Mouse (Mus musculus) heart, embryonic 16.5 days (tissue): ENCODE results near the gene Med29. TPM values are rescaled to one million over a fixed set of nuclear protein-coding genes. Genes with fewer than 3 reads are reported as not detected.

Source experiments
- ATAC-seq: fragments of 200-750 bp; cut with Nextera tagmentation; replicated peaks from 2 replicates; pipeline ENCODE4 v1.8.0; 2017; ENCODE audit warnings: moderate number of reproducible peaks; ENCODE audit not compliant: insufficient read depth, low FRiP score; ENCODE audit errors: extremely low read depth
- H3K27ac ChIP-seq: fragments of 300-500 bp; sonication (generic); 2 replicates; pipeline ENCODE4 v1.5.1; 2014; ENCODE audit warnings: mild to moderate bottlenecking, low read length, control low read depth, moderate library complexity
- H3K27me3 ChIP-seq: fragments of 300-500 bp; sonication (generic); 2 replicates; pipeline ENCODE4 v1.6.1; 2014; ENCODE audit warnings: low read length, mixed read lengths; ENCODE audit not compliant: control insufficient read depth, insufficient read depth
- H3K36me3 ChIP-seq: fragments of 300-500 bp; sonication (generic); 2 replicates; pipeline ENCODE4 v1.6.1; 2014; ENCODE audit not compliant: control insufficient read depth, insufficient read depth
- H3K4me1 ChIP-seq: fragments of 300-500 bp; sonication (generic); 2 replicates; pipeline ENCODE4 v1.6.1; 2014; ENCODE audit warnings: low read length, mixed read lengths; ENCODE audit not compliant: control insufficient read depth, insufficient read depth
- H3K4me2 ChIP-seq: fragments of 300-500 bp; sonication (generic); 2 replicates; pipeline ENCODE4 v1.6.1; 2014; ENCODE audit warnings: low read depth, mild to moderate bottlenecking, control low read depth, low read length
- H3K4me3 ChIP-seq: fragments of 300-500 bp; sonication (generic); 2 replicates; pipeline ENCODE4 v1.5.1; 2014; ENCODE audit warnings: mild to moderate bottlenecking, control low read depth, low read length
- H3K9ac ChIP-seq: fragments of 300-500 bp; sonication (generic); 2 replicates; pipeline ENCODE4 v1.6.1; 2014; ENCODE audit warnings: low read length, control low read depth
- H3K9me3 ChIP-seq: fragments of 300-500 bp; sonication (generic); replicated peaks from 2 replicates; pipeline ENCODE4 v1.6.1; 2016; ENCODE audit warnings: low read length; ENCODE audit not compliant: control insufficient read depth
- WGBS: fragments of 180-500 bp; shearing (Covaris S2); extraction: QIAGEN DNeasy Blood & Tissue Kit; methylation state at CpG from one replicate; pipeline ENCODE4 v1.1.7; 2014; 5-methylcytosine and 5-hydroxymethylcytosine counted together
- polyA plus RNA-seq: library from polyadenylated mRNA; unstranded; fragments of >200 nt; fragmentation: Nextera tagmentation; extraction: Ambion mirVana; gene quantifications from 2 replicates; pipeline ENCODE4 v1.2.1, GENCODE M21; 2015

Med29 gene
- polyA plus RNA-seq, 1 experiment from 2014 or later: 41.3 TPM

GRCm38 (mm10) chr7:28354113-28354581 lies 38.4 kb downstream of the Med29 start:
- H3K9me3 ChIP-seq: no peaks in the 10 kb centered on the region
- H3K9ac ChIP-seq: no peak overlapping the region
- peaks cover 36% of the 10 kb centered on the region for H3K4me1 ChIP-seq
- no peak for ATAC-seq
- no peak overlapping the region for H3K4me3 ChIP-seq
- H3K36me3 ChIP-seq: peaks cover 29% of the 10 kb centered on the region
- WGBS: 88% methylated on average over 3 of the region's 3 CpGs
- no peak overlapping the region for H3K27ac ChIP-seq
- H3K27me3 ChIP-seq: no peaks in the 10 kb centered on the region
- no peak overlapping the region for H3K4me2 ChIP-seq

GRCm38 (mm10) chr7:28353267-28353666 lies 39.2 kb downstream of the Med29 start:
- Histone ChIP-seq H3K4me1 (peaks cover 32% of the 10 kb centered on the region), H3K4me2 (no peak overlapping the region), H3K36me3 (peaks cover 29% of the 10 kb centered on the region), H3K4me3 (no peak overlapping the region), H3K27me3 (no peaks in the 10 kb centered on the region), H3K27ac (no peak overlapping the region), H3K9me3 (no peaks in the 10 kb centered on the region), H3K9ac (no peak overlapping the region)
- 94% methylated on average over 2 of the region's 2 CpGs for WGBS
- ATAC-seq: no peak

- peak overlapping the region; percentile 93 for H3K4me2 ChIP-seq
- H3K4me3 ChIP-seq: peak overlapping the region; percentile 91
- ATAC-seq: no peak
- peak overlapping the region; percentile 1; the same call in 1 of the 2 replicates for H3K27ac ChIP-seq
- H3K27me3 ChIP-seq: no peaks in the 10 kb centered on the region
- peak overlapping the region; percentile 97 for H3K9ac ChIP-seq
- WGBS: 27% methylated on average over 4 of the region's 4 CpGs
- H3K9me3 ChIP-seq: no peaks in the 10 kb centered on the region
- peaks cover 29% of the 10 kb centered on the region for H3K36me3 ChIP-seq
- H3K4me1 ChIP-seq: peaks cover 17% of the 10 kb centered on the region
Measured at GRCm38 (mm10) chr7:28351676-28352191, 40.8 kb downstream of the Med29 start.

- Histone ChIP-seq H3K4me3 (peak within 1 kb of the TSS; percentile 91), H3K27ac (peak within 1 kb of the TSS; percentile 93), H3K27me3 (no peaks in the 10 kb centered on the region), H3K9me3 (no peaks in the 10 kb centered on the region), H3K4me2 (peak within 1 kb of the TSS; percentile 93), H3K36me3 (peaks cover 29% of the 10 kb centered on the region), H3K4me1 (peaks cover 15% of the 10 kb centered on the region), H3K9ac (peak within 1 kb of the TSS; percentile 97)
- ATAC-seq: peak; percentile 94
- WGBS: under 1% methylated on average over 49 of the region's 50 CpGs
Measured at GRCm38 (mm10) chr7:28350155-28350883, 42.2 kb downstream of the Med29 start, which contains the start of gene Rps16. Gene Rps16 (plus strand): TSS chr7:28350652.

GRCm38 (mm10) chr7:28348601-28349000 lies 43.9 kb downstream of the Med29 start:
- ATAC-seq: no peak
- H3K36me3 ChIP-seq: peaks cover 18% of the 10 kb centered on the region
- H3K27ac ChIP-seq: no peak overlapping the region
- 81% methylated on average over 7 of the region's 7 CpGs for WGBS
- no peak overlapping the region for H3K9ac ChIP-seq
- no peaks in the 10 kb centered on the region for H3K9me3 ChIP-seq
- H3K4me1 ChIP-seq: peaks cover 15% of the 10 kb centered on the region
- H3K27me3 ChIP-seq: no peaks in the 10 kb centered on the region
- no peak overlapping the region for H3K4me3 ChIP-seq
- no peak overlapping the region for H3K4me2 ChIP-seq

GRCm38 (mm10) chr7:28347746-28348145 lies 44.8 kb downstream of the Med29 start:
- H3K9ac ChIP-seq: no peak overlapping the region
- no peak for ATAC-seq
- no peaks in the 10 kb centered on the region for H3K9me3 ChIP-seq
- H3K4me1 ChIP-seq: peaks cover 15% of the 10 kb centered on the region
- no peaks in the 10 kb centered on the region for H3K27me3 ChIP-seq
- peaks cover 9% of the 10 kb centered on the region; the same call in 1 of the 2 replicates for H3K36me3 ChIP-seq
- no peak overlapping the region for H3K4me2 ChIP-seq
- H3K27ac ChIP-seq: no peak overlapping the region; the same call in 1 of the 2 replicates
- H3K4me3 ChIP-seq: no peak overlapping the region
- WGBS: 47% methylated on average over 3 of the region's 3 CpGs

GRCm38 (mm10) chr7:28344637-28345036 lies 47.9 kb downstream of the Med29 start:
- Histone ChIP-seq H3K4me2 (no peak overlapping the region), H3K4me3 (no peak overlapping the region), H3K4me1 (peaks cover 1% of the 10 kb centered on the region), H3K27ac (no peak overlapping the region), H3K27me3 (no peaks in the 10 kb centered on the region), H3K9me3 (no peaks in the 10 kb centered on the region), H3K9ac (no peak overlapping the region), H3K36me3 (no peaks in the 10 kb centered on the region)
- 3% methylated on average over 4 of the region's 4 CpGs for WGBS
- ATAC-seq: no peak

GRCm38 (mm10) chr7:28341381-28341780 lies 51.1 kb downstream of the Med29 start:
- Histone ChIP-seq H3K27ac (no peak overlapping the region), H3K4me1 (peaks cover 11% of the 10 kb centered on the region), H3K27me3 (no peaks in the 10 kb centered on the region), H3K36me3 (no peaks in the 10 kb centered on the region), H3K9ac (no peak overlapping the region), H3K4me2 (no peak overlapping the region), H3K4me3 (no peak overlapping the region), H3K9me3 (no peaks in the 10 kb centered on the region)
- ATAC-seq: no peak
- 38% methylated on average over 7 of the region's 7 CpGs for WGBS

GRCm38 (mm10) chr7:28339213-28339917 lies 53.1 kb downstream of the Med29 start:
- Histone ChIP-seq H3K4me3 (peak overlapping the region; percentile 90), H3K9me3 (no peaks in the 10 kb centered on the region), H3K4me2 (peak overlapping the region; percentile 76), H3K4me1 (peaks cover 14% of the 10 kb centered on the region), H3K27me3 (no peaks in the 10 kb centered on the region), H3K27ac (peak overlapping the region; percentile 95), H3K9ac (peak overlapping the region; percentile 74), H3K36me3 (no peaks in the 10 kb centered on the region)
- no peak for ATAC-seq
- 71% methylated on average over 19 of the region's 19 CpGs for WGBS
